Mouse (Mus musculus): ENCODE measurements around the gene Tm7sf3.
"Not testable (repeated sequence)": the region's sequence is repeated elsewhere in the genome, so short reads cannot be mapped to it uniquely, and the experiment has no call there.

The Tm7sf3 gene

DNA sequence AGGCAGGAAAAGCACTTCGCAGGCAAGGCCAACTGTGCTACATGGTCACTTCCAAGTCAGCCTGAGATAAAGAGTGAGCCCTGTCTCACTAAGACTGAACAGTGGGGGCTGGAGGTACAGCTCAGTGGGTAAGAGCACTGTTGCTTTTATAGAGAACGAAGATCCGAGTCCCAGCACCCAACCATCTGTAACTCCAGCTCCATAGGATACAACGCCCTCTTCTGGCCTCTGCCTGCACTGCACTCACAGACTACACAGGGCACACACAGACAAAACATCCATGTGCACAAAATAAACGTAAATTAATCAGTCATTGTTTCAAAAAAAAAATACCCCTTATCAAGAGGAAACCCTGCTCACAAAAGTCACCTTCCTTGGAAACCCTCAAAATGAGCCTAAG is 28.7 kb downstream of the Tm7sf3 start:
- no peak for DNase-seq (ENCODE audit: low spot score in 2 of 2)

DNA sequence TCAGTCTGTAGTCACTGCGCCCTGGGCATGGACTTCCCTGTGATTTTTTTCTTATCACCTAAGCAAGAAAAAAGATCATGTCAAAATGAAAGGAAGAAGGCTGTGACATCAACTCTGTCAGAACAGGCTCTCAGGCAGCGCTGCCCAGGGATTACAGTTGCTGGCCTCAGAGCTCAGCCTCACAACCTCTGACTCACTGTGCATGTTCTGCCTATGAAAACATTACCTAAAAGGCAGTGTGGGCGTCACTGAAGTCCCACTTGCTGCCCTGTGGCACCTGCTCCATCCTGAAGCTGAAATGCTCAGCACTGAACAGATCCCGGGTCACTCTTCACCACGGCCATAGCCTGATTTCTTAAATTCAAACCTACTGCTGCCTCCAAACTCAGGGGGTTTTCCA is 29.9 kb downstream of the Tm7sf3 start:
- no peak for DNase-seq (ENCODE audit: low spot score in 2 of 2)

DNA sequence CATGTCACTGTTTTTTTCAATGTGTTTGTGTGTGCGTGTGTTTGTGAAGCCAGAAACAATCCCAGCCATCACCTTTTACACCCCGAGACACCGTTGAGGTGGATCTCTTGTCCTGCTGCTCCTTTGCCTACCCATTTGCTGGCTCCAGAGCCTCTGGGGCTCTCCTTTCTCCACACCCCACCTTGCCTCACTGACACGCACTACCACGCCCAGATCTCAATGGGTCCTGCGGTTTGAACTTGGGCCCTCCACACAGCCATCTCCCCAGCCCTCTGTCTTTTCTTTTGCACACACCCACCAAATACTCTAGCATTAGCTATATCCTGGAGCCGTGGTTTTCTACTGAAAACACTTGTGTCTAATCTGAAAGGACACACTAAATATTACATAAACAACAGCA is 30.7 kb downstream of the Tm7sf3 start:
- no peak for DNase-seq (ENCODE audit: low spot score in 2 of 2)

DNA sequence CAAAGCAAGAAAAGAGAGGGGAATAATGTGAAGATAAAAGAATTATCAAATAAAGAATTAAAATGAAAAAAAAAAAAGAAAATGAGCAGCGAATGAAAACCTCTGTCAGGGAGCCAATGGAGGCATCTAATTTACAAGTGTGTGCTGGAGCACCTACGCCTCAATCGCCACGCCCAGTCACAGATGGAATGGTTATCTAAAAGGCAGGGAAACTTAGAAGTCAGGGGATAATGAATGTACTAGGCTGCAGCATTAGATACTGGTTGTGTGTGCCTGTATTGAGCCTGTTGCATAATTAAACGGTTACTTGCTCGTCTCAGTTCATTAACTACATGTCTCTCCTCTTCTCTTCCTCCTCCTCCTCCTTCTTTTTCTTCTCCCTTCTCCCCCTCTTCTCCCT is 31.2 kb downstream of the Tm7sf3 start:
- no peak for DNase-seq (ENCODE audit: low spot score in 2 of 2)

DNA sequence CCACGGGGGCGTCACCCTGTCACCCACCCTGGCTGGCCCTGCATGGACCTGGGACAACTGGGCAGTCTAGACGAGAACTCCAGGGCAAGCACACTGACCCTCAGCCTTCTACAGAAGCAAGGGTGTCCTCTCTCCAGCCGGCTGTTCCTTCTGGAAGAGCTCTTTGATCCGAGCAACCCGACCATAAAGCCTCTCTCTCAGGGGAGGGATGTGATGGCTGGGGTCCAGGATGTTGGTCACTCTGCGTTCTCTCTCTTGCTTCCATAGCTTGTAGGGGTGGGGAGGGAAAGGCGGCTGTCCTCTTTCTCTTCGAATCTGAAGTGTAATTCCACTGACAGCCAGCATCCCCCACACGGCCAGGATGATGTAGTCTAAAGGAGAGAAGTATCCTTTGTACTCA is 39.0 kb downstream of the Tm7sf3 start:
- DNase-seq (ENCODE audit: low spot score in 2 of 2) = no peak

DNA sequence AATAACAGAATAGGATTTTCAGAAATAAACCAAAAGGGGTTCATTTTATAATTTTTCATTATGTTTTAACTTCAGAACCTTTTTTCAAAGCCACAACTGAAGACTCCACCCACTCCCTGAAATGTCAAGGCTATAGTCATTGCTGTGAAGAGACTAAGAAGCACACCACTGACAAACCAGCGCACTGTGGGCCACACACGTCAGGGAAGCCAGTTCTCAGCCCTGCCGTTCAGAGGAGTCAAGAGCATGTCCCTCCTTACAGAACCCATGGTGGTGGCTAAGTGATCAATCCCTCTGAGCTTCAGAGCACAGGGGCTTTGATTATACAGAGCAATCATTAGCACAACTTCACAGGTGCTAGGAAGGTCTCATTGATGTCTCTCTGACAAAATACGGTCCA is 40.0 kb downstream of the Tm7sf3 start:
- no peak for DNase-seq (ENCODE audit: low spot score in 2 of 2)

DNA sequence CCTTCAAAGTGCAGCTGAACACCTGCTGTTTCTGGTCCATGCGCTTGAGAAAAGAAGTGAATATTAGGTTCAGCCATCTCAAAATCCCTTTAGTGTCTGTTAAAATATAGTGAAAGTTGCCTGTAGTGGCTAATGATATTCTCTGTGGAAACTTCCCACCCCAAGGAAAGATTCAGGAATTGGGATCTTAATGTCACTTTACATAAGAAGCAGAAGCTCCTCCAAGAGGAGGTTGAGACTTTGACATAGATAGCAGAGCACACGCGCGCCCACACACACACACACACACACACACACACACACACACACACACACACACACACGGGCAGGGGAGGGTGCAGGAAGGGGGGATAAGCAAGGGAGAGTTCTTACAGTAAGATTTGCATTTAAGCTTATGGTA is 57.5 kb downstream of the Tm7sf3 start:
- DNase-seq (ENCODE audit: low spot score in 2 of 2) = no peak

DNA sequence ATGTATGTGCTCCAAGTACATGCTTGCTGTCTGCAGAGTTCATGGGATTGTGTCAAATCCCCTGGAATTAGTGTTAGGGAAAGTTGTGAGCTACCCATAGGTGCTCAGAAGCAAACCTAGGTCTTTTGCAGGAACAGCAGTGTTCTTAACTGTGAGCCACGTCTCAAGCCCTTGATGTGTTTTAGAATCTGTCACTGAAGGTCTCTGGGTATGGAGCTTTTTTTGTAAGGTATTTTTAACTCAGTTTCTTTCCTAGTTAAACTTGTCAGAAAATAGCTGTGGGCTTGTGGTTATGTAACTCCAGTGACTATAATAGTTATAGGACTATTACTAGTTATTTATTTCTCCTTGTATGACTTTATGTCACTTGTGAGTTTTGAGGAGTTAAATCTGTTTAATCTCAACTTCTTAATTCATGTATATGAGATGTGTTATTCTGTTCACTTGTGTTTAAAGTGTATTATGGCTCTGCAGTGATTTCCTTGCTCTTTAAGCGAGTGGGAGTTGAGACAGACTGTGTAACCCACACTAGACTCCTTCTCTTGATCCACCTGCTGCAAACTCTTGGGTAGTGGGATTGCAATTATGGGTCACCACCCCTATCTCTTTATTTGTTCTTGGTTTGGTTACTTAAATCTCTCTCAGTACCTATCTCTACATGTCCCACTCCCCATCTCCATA is 59.1 kb downstream of the Tm7sf3 start:
- DNase-seq (ENCODE audit: low spot score in 2 of 2) = no peak

DNA sequence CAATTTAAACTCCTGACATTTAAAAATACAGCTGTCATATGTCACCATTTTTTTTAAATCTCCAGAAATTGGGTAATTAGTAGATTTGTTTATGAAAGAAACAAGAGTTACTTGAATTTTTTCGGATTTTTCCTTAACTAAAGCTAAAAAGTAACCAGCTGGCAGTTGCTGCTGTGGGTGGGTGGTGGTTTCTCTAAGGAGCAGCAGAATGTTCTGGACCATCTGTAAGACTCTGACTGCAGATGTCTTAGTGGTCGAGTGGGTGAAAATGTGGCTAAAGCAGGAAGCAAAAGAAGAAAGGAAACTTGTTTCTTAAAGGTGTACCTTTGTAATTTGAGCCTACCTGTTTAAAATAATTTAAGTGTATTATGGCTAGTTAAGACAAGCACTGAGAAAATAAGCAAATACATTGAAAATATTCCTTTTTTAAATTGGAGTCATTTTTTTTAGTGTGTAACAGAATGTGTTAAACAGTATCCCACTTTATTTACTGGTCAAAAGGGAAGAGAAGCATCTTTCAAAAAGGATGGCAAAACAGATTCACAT is 62.2 kb downstream of the Tm7sf3 start:
- DNase-seq (ENCODE audit: low spot score in 2 of 2) = no peak

DNA sequence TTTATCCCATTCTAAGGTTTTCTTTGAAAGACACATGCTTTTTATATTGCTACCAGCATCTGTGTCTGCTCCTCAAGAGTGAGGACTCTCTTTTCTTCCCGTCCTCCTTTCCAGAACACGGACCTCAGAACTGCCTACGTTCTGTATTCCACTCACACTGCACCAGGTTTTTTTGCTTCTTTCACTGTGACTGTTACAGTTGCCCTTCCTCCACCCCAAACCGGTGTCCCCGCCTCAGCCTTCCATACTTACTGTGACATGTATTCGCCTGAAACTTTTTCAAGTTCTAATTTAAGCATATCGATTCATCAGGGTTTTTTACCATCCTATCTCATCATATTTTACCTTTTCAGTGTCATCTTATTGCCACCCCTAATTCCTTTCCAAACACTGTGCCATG is 64.0 kb downstream of the Tm7sf3 start:
- DNase-seq (ENCODE audit: low spot score in 2 of 2) = peak in 1 of 2 experiments; percentile 9

DNA sequence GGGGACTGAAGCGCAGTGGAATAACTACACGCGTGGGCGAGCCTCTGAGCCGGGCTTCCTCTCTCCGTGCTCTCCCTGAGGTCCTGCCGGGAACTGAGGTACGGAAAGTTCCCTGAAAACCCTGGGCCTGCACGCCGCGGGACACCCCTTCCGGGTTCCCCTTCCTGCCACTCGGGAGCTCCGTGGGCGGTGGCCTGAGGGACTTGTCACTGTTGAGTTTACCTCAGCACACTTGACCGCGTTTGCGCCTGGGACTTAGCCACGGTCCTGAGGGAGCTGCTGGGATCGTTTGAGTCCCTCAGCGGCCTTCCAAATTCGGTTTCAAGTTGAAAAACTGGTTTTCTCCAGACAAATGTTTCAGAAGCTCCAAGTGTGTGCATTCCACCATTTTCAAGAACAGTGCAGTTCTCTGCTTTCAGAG is 64.5 kb downstream of the Tm7sf3 start:
- DNase-seq (ENCODE audit: low spot score in 2 of 2) = peak in 1 of 2 experiments; percentile 80

DNA sequence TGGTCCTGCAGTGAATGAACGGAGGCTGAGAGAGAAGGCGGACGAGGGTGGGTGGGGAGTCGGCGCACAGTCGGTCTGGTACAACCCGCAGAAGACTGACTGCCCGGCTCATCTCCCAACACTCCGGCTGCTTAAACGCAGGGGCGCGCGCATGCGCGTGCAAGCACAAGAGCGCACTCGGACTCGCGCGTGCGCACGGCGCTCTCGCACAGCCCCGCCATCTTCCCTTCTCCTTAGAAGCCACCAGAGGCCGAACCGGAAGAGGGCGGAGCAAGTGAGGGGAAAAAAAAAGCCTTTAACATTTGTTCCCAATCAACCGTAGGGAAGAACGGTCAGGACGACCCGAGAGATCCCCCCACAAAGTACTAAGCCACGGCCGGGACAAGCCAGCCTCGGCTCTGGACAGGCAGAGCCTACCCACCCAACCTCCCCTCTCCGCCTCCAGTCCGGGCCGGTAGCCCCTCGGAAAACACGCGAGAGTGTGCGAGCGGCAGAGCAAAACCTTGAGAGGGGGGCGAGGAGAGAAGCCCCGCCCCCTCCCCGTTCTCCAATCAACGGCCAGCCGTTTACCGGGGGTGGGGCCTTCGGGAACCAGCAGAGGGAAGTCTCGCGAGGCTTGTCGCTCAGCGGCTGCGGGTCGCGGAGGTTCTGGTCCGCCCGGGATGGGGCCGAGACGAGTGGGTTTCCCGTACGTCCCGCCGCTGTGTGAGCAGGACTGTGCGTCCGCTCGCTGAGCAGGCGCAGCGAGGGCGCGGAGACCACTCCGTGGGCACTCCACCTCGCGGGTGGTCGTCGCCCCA is 65.1 kb downstream of the Tm7sf3 start, which contains the start of gene Ints13:
TSS of gene Ints13 (minus strand) at position 526 of the 800 bp plus-strand sequence.
- peak; percentile 91 to 96 for DNase-seq (ENCODE audit: low spot score in 2 of 2)

DNA sequence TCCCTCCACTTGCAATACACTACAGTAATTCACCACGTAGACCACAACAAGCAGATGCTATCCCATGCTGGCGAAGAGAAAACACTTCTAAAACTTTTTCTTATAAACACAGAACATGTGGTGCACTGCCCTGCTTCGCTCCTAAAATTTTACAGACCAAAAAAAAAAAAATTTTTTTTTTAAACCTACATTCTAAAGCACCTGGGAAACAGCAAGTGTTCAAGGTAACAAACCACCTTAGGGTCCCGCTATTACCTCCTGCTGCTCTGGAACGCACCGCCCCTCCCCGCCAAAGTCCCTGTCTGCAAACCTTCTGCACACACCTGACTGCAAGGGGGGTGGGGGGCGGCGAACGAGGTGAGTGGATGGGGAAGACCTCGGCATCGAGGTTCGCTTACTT is 65.7 kb downstream of the Tm7sf3 start, which contains the start of gene Fgfr1op2:
TSS of gene Fgfr1op2 (plus strand) at position 301 of the 400 bp plus-strand sequence.
- no peak for DNase-seq (ENCODE audit: low spot score in 2 of 2)

DNA sequence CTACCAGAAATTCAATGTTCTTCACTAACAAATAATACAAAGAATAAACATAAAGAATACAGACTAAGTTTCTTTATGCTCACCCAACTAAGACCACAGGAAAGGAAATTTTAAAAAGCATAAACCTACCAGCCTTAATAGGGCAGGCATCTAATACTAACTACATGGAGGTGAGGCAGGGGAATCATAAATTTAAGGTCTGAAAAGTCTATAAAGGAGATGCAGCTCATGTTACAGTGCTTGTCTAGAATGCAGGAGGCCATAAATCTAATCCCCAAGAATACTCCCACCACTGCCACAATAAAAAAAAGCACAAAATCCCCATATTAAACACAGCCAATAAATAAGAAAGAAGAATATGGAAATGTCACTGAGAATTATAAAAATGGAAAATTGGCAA is 70.6 kb downstream of the Tm7sf3 start:
- DNase-seq (ENCODE audit: low spot score in 2 of 2) = no peak

DNA sequence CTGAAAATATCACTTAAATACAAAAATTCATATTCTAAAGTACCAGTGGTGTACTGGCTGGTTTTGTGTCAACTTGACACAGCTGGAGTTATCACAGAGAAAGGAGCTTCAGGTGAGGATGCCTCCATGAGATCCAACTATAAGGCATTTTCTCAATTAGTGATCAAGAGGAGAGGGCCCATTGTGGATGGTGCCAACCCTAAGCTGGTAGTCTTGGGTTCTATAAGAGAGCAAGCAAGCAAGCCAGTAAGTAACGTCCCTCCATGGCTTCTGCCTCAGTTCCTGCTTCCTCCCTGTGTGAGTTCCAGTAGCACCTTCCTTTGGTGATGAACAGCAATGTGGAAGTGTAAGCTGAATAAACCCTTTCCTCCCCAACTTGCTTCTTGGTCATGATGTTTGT is 80.2 kb downstream of the Tm7sf3 start:
- not testable (repeated sequence) for DNase-seq (ENCODE audit: low spot score in 2 of 2)
